Mouse (Mus musculus): ENCODE data around the gene Hbb-bs. TPM values are rescaled to one million over a fixed set of nuclear protein-coding genes. Genes with fewer than 3 reads are reported as not detected.

The Hbb-bs gene
- polyA plus RNA-seq (2014; fragmentation: Nextera tagmentation; extraction: Ambion mirVana): 4,248 and 5,201 TPM in 2 replicates

- Histone ChIP-seq H3K4me2 (replicated peaks) (no peak within 1 kb of the TSS), H3K36me3 (replicated peaks; ENCODE audit: control insufficient read depth, insufficient read depth) (no peaks in the 10 kb centered on the region), H3K4me3 (replicated peaks; ENCODE audit: low read length) (no peak within 1 kb of the TSS), H3K27ac (no peak within 1 kb of the TSS), H3K9ac (no peak within 1 kb of the TSS), H3K4me1 (replicated peaks; ENCODE audit: control insufficient read depth, insufficient read depth, low read length) (no peaks in the 10 kb centered on the region), H3K9me3 (ENCODE audit: control insufficient read depth, low read length) (no peaks in the 10 kb centered on the region), H3K27me3 (ENCODE audit: control insufficient read depth, insufficient read depth, low read length) (no peaks in the 10 kb centered on the region)
- ATAC-seq (ENCODE audit: low FRiP score): no peak
- WGBS: 95% methylated on average over 4 of the region's 4 CpGs
- no peak for DNase-seq (ENCODE audit: low spot score)
Observed at GRCm38 (mm10) chr7:103827808-103828207, at the start of gene Hbb-bs. Gene Hbb-bs (minus strand): TSS chr7:103828096.

GRCm38 (mm10) chr7:103877093-103877492 is 49.2 kb upstream of the Hbb-bs start:
- H3K4me1 ChIP-seq (replicated peaks; ENCODE audit: control insufficient read depth, insufficient read depth, low read length): no peaks in the 10 kb centered on the region
- DNase-seq (ENCODE audit: low spot score) (no peak), ATAC-seq (ENCODE audit: low FRiP score) (no peak)
- no peak overlapping the region for H3K27ac ChIP-seq
- H3K27me3 ChIP-seq (ENCODE audit: control insufficient read depth, insufficient read depth, low read length): no peaks in the 10 kb centered on the region
- no peak overlapping the region for H3K9ac ChIP-seq
- H3K36me3 ChIP-seq (replicated peaks; ENCODE audit: control insufficient read depth, insufficient read depth): no peaks in the 10 kb centered on the region
- no peak overlapping the region for H3K4me2 ChIP-seq (replicated peaks)
- 82% methylated on average over 2 of the region's 2 CpGs for WGBS
- no peaks in the 10 kb centered on the region for H3K9me3 ChIP-seq (ENCODE audit: control insufficient read depth, low read length)
- no peak overlapping the region for H3K4me3 ChIP-seq (replicated peaks; ENCODE audit: low read length)

DNA sequence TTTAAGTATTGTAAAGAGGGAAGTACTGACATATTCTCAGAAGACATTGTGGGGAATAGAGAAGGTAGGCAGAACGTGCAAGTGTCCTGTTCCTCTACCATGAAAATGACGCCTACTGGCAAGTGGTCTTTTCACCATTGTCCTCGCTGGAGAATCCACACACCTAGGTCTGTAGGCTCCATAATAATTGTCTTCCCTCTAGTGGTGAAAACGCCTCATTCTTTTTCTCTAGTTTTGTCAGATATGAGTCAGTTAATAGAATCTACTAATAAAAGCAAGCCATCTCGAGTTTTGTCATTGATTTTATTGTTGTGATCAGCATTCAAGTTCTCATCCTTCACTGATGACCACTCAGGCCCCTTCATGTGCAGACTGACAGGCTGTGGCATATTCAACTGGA is 46.6 kb upstream of the Hbb-bs start:
- 49% methylated on average over 5 of the region's 5 CpGs for WGBS

DNA sequence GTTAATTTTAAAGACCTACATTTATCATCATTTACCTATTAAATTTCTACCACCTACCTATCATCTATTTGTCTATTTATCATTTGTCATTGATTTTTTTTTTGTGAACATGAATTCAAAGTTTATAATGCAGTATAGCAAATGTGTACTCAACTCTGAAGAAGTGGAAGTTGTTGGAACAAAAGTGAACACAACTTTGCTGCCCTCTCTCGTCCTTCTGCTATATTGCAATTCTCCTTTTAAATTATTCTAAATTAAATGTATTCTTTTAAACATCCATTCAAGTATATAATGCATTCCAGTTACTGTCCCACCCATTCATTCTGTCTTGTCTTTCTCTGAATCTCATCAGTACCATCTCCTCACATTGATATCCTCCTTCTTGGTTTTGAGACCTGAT is 45.2 kb upstream of the Hbb-bs start:
- Histone ChIP-seq H3K4me2 (replicated peaks) (no peak overlapping the region), H3K36me3 (replicated peaks; ENCODE audit: control insufficient read depth, insufficient read depth) (no peaks in the 10 kb centered on the region), H3K4me3 (replicated peaks; ENCODE audit: low read length) (no peak overlapping the region), H3K27ac (no peak overlapping the region), H3K9ac (no peak overlapping the region), H3K9me3 (ENCODE audit: control insufficient read depth, low read length) (no peaks in the 10 kb centered on the region), H3K27me3 (ENCODE audit: control insufficient read depth, insufficient read depth, low read length) (no peaks in the 10 kb centered on the region), H3K4me1 (replicated peaks; ENCODE audit: control insufficient read depth, insufficient read depth, low read length) (no peaks in the 10 kb centered on the region)
- peak; percentile 71 for DNase-seq (ENCODE audit: low spot score)
- 12% methylated on average over 1 of the region's 1 CpGs for WGBS
- no peak for ATAC-seq (ENCODE audit: low FRiP score)

More for the DNA sequence above, 46.6 kb upstream of the Hbb-bs start:
- no peaks in the 10 kb centered on the region for H3K9me3 ChIP-seq (ENCODE audit: control insufficient read depth, low read length)
- no peaks in the 10 kb centered on the region for H3K4me1 ChIP-seq (replicated peaks; ENCODE audit: control insufficient read depth, insufficient read depth, low read length)
- no peak for DNase-seq (ENCODE audit: low spot score)
- H3K27me3 ChIP-seq (ENCODE audit: control insufficient read depth, insufficient read depth, low read length): no peaks in the 10 kb centered on the region
- no peak overlapping the region for H3K27ac ChIP-seq
- H3K4me2 ChIP-seq (replicated peaks): no peak overlapping the region
- ATAC-seq (ENCODE audit: low FRiP score): no peak
- H3K36me3 ChIP-seq (replicated peaks; ENCODE audit: control insufficient read depth, insufficient read depth): no peaks in the 10 kb centered on the region
- no peak overlapping the region for H3K4me3 ChIP-seq (replicated peaks; ENCODE audit: low read length)
- H3K9ac ChIP-seq: no peak overlapping the region

DNA sequence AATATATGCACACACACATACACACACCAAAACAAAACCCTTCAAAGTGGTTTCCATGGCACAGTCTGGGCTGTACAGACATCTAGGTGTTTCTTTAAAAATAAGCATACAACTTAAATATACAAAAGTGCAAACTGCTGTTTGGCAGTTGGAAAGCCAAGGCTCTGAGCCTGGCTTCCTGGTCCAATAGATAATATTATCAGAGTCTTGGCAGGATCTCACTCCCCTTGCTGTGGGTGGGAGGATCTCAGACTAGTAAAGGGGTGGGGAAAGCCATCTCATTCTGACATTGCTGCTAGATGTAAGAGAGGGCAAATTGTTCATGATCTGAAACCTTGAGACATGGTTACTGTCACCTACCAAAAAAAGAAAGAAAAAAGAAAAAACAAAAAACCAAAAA is 42.8 kb upstream of the Hbb-bs start:
- no peak for DNase-seq (ENCODE audit: low spot score)
- no peak for ATAC-seq (ENCODE audit: low FRiP score)

GRCm38 (mm10) chr7:103865716-103866115 is 37.8 kb upstream of the Hbb-bs start:
- no peak overlapping the region for H3K4me3 ChIP-seq (replicated peaks; ENCODE audit: low read length)
- no peak for DNase-seq (ENCODE audit: low spot score)
- no peak overlapping the region for H3K27ac ChIP-seq
- H3K9me3 ChIP-seq (ENCODE audit: control insufficient read depth, low read length): no peaks in the 10 kb centered on the region
- no peak overlapping the region for H3K4me2 ChIP-seq (replicated peaks)
- no peak overlapping the region for H3K9ac ChIP-seq
- no peak for ATAC-seq (ENCODE audit: low FRiP score)
- no peaks in the 10 kb centered on the region for H3K36me3 ChIP-seq (replicated peaks; ENCODE audit: control insufficient read depth, insufficient read depth)
- no peaks in the 10 kb centered on the region for H3K4me1 ChIP-seq (replicated peaks; ENCODE audit: control insufficient read depth, insufficient read depth, low read length)
- H3K27me3 ChIP-seq (ENCODE audit: control insufficient read depth, insufficient read depth, low read length): no peaks in the 10 kb centered on the region

More for the DNA sequence above, 42.8 kb upstream of the Hbb-bs start:
- Histone ChIP-seq H3K27me3 (ENCODE audit: control insufficient read depth, insufficient read depth, low read length) (no peaks in the 10 kb centered on the region), H3K4me1 (replicated peaks; ENCODE audit: control insufficient read depth, insufficient read depth, low read length) (no peaks in the 10 kb centered on the region), H3K4me2 (replicated peaks) (no peak overlapping the region), H3K36me3 (replicated peaks; ENCODE audit: control insufficient read depth, insufficient read depth) (no peaks in the 10 kb centered on the region), H3K4me3 (replicated peaks; ENCODE audit: low read length) (no peak overlapping the region), H3K9me3 (ENCODE audit: control insufficient read depth, low read length) (no peaks in the 10 kb centered on the region), H3K27ac (no peak overlapping the region), H3K9ac (no peak overlapping the region)

GRCm38 (mm10) chr7:103861531-103861930 is 33.6 kb upstream of the Hbb-bs start:
- Histone ChIP-seq H3K9ac (no peak overlapping the region), H3K4me2 (replicated peaks) (no peak overlapping the region), H3K27ac (no peak overlapping the region), H3K27me3 (ENCODE audit: control insufficient read depth, insufficient read depth, low read length) (no peaks in the 10 kb centered on the region), H3K9me3 (ENCODE audit: control insufficient read depth, low read length) (no peaks in the 10 kb centered on the region), H3K4me1 (replicated peaks; ENCODE audit: control insufficient read depth, insufficient read depth, low read length) (no peaks in the 10 kb centered on the region), H3K36me3 (replicated peaks; ENCODE audit: control insufficient read depth, insufficient read depth) (no peaks in the 10 kb centered on the region), H3K4me3 (replicated peaks; ENCODE audit: low read length) (no peak overlapping the region)
- no peak for ATAC-seq (ENCODE audit: low FRiP score)
- no peak for DNase-seq (ENCODE audit: low spot score)
- 84% methylated on average over 3 of the region's 3 CpGs for WGBS

GRCm38 (mm10) chr7:103860855-103861254 is 33.0 kb upstream of the Hbb-bs start:
- H3K4me3 ChIP-seq (replicated peaks; ENCODE audit: low read length): no peak overlapping the region
- H3K9ac ChIP-seq: no peak overlapping the region
- ATAC-seq (ENCODE audit: low FRiP score): no peak
- H3K9me3 ChIP-seq (ENCODE audit: control insufficient read depth, low read length): no peaks in the 10 kb centered on the region
- no peaks in the 10 kb centered on the region for H3K27me3 ChIP-seq (ENCODE audit: control insufficient read depth, insufficient read depth, low read length)
- no peaks in the 10 kb centered on the region for H3K4me1 ChIP-seq (replicated peaks; ENCODE audit: control insufficient read depth, insufficient read depth, low read length)
- no peaks in the 10 kb centered on the region for H3K36me3 ChIP-seq (replicated peaks; ENCODE audit: control insufficient read depth, insufficient read depth)
- 55% methylated on average over 1 of the region's 1 CpGs for WGBS
- H3K4me2 ChIP-seq (replicated peaks): no peak overlapping the region
- no peak overlapping the region for H3K27ac ChIP-seq
- no peak for DNase-seq (ENCODE audit: low spot score)

GRCm38 (mm10) chr7:103859076-103859475 is 31.2 kb upstream of the Hbb-bs start:
- no peak for DNase-seq (ENCODE audit: low spot score)
- 86% methylated on average over 2 of the region's 2 CpGs for WGBS
- ATAC-seq (ENCODE audit: low FRiP score): no peak
- no peaks in the 10 kb centered on the region for H3K4me1 ChIP-seq (replicated peaks; ENCODE audit: control insufficient read depth, insufficient read depth, low read length)
- no peaks in the 10 kb centered on the region for H3K27me3 ChIP-seq (ENCODE audit: control insufficient read depth, insufficient read depth, low read length)
- no peaks in the 10 kb centered on the region for H3K9me3 ChIP-seq (ENCODE audit: control insufficient read depth, low read length)
- no peak overlapping the region for H3K4me2 ChIP-seq (replicated peaks)
- no peak overlapping the region for H3K27ac ChIP-seq
- H3K4me3 ChIP-seq (replicated peaks; ENCODE audit: low read length): no peak overlapping the region
- no peaks in the 10 kb centered on the region for H3K36me3 ChIP-seq (replicated peaks; ENCODE audit: control insufficient read depth, insufficient read depth)
- no peak overlapping the region for H3K9ac ChIP-seq

GRCm38 (mm10) chr7:103854669-103855068 is 26.8 kb upstream of the Hbb-bs start:
- DNase-seq (ENCODE audit: low spot score) (no peak), ATAC-seq (ENCODE audit: low FRiP score) (no peak)
- Histone ChIP-seq H3K36me3 (replicated peaks; ENCODE audit: control insufficient read depth, insufficient read depth) (no peaks in the 10 kb centered on the region), H3K4me2 (replicated peaks) (no peak overlapping the region), H3K27me3 (ENCODE audit: control insufficient read depth, insufficient read depth, low read length) (no peaks in the 10 kb centered on the region), H3K4me3 (replicated peaks; ENCODE audit: low read length) (no peak overlapping the region), H3K27ac (no peak overlapping the region), H3K9me3 (ENCODE audit: control insufficient read depth, low read length) (no peaks in the 10 kb centered on the region), H3K9ac (no peak overlapping the region), H3K4me1 (replicated peaks; ENCODE audit: control insufficient read depth, insufficient read depth, low read length) (no peaks in the 10 kb centered on the region)
- WGBS: 73% methylated on average over 1 of the region's 1 CpGs

All from hindbrain, embryonic 14.5 days (tissue).